Mouse (Mus musculus): Measurements from ENCODE around the gene Ccdc84. TPM values are rescaled to one million over a fixed set of nuclear protein-coding genes. Genes with fewer than 3 reads are reported as not detected.
A peak's percentile ranks its signal among the peaks of the same experiment; 100 is the strongest.

Gene Ccdc84
- polyA plus RNA-seq, 1 experiment from 2014 or later: 36.7 TPM

GRCm38 (mm10) chr9:44405011-44405410 lies 13.4 kb downstream of the Ccdc84 start:
- Histone ChIP-seq H3K9me3 (replicated peaks) (no peaks in the 10 kb centered on the region), H3K4me3 (no peak overlapping the region), H3K27ac (no peak overlapping the region), H3K36me3 (peaks cover 62% of the 10 kb centered on the region), H3K27me3 (no peaks in the 10 kb centered on the region), H3K4me1 (peaks cover 16% of the 10 kb centered on the region), H3K4me2 (replicated peaks) (no peak overlapping the region), H3K9ac (no peak overlapping the region)
- 79% methylated on average over 3 of the region's 3 CpGs for WGBS
- no peak for ATAC-seq (ENCODE audit: low FRiP score)

GRCm38 (mm10) chr9:44401081-44401480 lies 17.3 kb downstream of the Ccdc84 start:
- Histone ChIP-seq H3K36me3 (peaks cover 59% of the 10 kb centered on the region), H3K4me2 (replicated peaks) (no peak overlapping the region), H3K4me1 (peaks cover 37% of the 10 kb centered on the region), H3K4me3 (no peak overlapping the region), H3K9me3 (replicated peaks) (no peaks in the 10 kb centered on the region), H3K27me3 (no peaks in the 10 kb centered on the region), H3K27ac (no peak overlapping the region), H3K9ac (no peak overlapping the region)
- 78% methylated on average over 4 of the region's 4 CpGs for WGBS
- ATAC-seq (ENCODE audit: low FRiP score): no peak

GRCm38 (mm10) chr9:44399795-44400114 lies 18.6 kb downstream of the Ccdc84 start:
- 91% methylated on average over 6 of the region's 6 CpGs for WGBS
- no peak for ATAC-seq (ENCODE audit: low FRiP score)
- peaks cover 54% of the 10 kb centered on the region for H3K36me3 ChIP-seq
- H3K9me3 ChIP-seq (replicated peaks): no peaks in the 10 kb centered on the region
- no peak overlapping the region for H3K27ac ChIP-seq
- H3K4me2 ChIP-seq (replicated peaks): peak overlapping the region; percentile 95; the same call in 1 of the 2 replicates
- H3K9ac ChIP-seq: peak overlapping the region; percentile 38; the same call in 1 of the 2 replicates
- no peaks in the 10 kb centered on the region for H3K27me3 ChIP-seq
- H3K4me1 ChIP-seq: peaks cover 30% of the 10 kb centered on the region
- H3K4me3 ChIP-seq: no peak overlapping the region

GRCm38 (mm10) chr9:44399114-44399794 lies 19.1 kb downstream of the Ccdc84 start:
- peak overlapping the region; percentile 38 for H3K9ac ChIP-seq
- H3K27me3 ChIP-seq: no peaks in the 10 kb centered on the region
- H3K4me1 ChIP-seq: peaks cover 30% of the 10 kb centered on the region
- no peaks in the 10 kb centered on the region for H3K9me3 ChIP-seq (replicated peaks)
- peak overlapping the region; percentile 95 for H3K4me2 ChIP-seq (replicated peaks)
- 84% methylated on average over 13 of the region's 13 CpGs for WGBS
- H3K27ac ChIP-seq: no peak overlapping the region
- H3K36me3 ChIP-seq: peaks cover 49% of the 10 kb centered on the region
- no peak overlapping the region for H3K4me3 ChIP-seq
- ATAC-seq (ENCODE audit: low FRiP score): no peak

- Histone ChIP-seq H3K4me1 (peaks cover 30% of the 10 kb centered on the region), H3K36me3 (peaks cover 42% of the 10 kb centered on the region)
Measured at GRCm38 (mm10) chr9:44398551-44398950, 19.8 kb downstream of the Ccdc84 start.

GRCm38 (mm10) chr9:44398087-44398486 lies 20.3 kb downstream of the Ccdc84 start:
- Histone ChIP-seq H3K27me3 (no peaks in the 10 kb centered on the region), H3K4me3 (peak overlapping the region; percentile 78), H3K36me3 (peaks cover 37% of the 10 kb centered on the region), H3K4me1 (peaks cover 30% of the 10 kb centered on the region), H3K27ac (peak overlapping the region; percentile 91), H3K4me2 (replicated peaks) (peak overlapping the region; percentile 95), H3K9ac (peak overlapping the region; percentile 90), H3K9me3 (replicated peaks) (no peaks in the 10 kb centered on the region)
- no peak for ATAC-seq (ENCODE audit: low FRiP score)
- 20% methylated on average over 4 of the region's 4 CpGs for WGBS

More at GRCm38 (mm10) chr9:44398551-44398950, 19.8 kb downstream of the Ccdc84 start:
- WGBS: 76% methylated on average over 9 of the region's 9 CpGs
- H3K9me3 ChIP-seq (replicated peaks): no peaks in the 10 kb centered on the region
- H3K9ac ChIP-seq: peak overlapping the region; percentile 90
- peak overlapping the region; percentile 78 for H3K4me3 ChIP-seq
- no peak for ATAC-seq (ENCODE audit: low FRiP score)
- no peaks in the 10 kb centered on the region for H3K27me3 ChIP-seq
- H3K27ac ChIP-seq: peak overlapping the region; percentile 91
- peak overlapping the region; percentile 95 for H3K4me2 ChIP-seq (replicated peaks)

GRCm38 (mm10) chr9:44396684-44397411 lies 21.5 kb downstream of the Ccdc84 start, which contains the start of gene Slc37a4:
Gene Slc37a4, plus strand, starts transcription at chr9:44396852.
- Histone ChIP-seq H3K4me3 (peak within 1 kb of the TSS; percentile 78), H3K9ac (peak within 1 kb of the TSS; percentile 90), H3K27me3 (no peaks in the 10 kb centered on the region), H3K9me3 (replicated peaks) (no peaks in the 10 kb centered on the region), H3K4me2 (replicated peaks) (peak within 1 kb of the TSS; percentile 95), H3K36me3 (peaks cover 31% of the 10 kb centered on the region), H3K27ac (peak within 1 kb of the TSS; percentile 91), H3K4me1 (peaks cover 30% of the 10 kb centered on the region)
- ATAC-seq (ENCODE audit: low FRiP score): peak; percentile 98
- WGBS: under 1% methylated on average over 43 of the region's 43 CpGs

- no peak for ATAC-seq (ENCODE audit: low FRiP score)
- no peak overlapping the region for H3K27ac ChIP-seq
- H3K4me1 ChIP-seq: peaks cover 3% of the 10 kb centered on the region; the same call in 1 of the 2 replicates
- H3K4me3 ChIP-seq: no peak overlapping the region
- no peaks in the 10 kb centered on the region for H3K27me3 ChIP-seq
- no peak overlapping the region for H3K9ac ChIP-seq
- WGBS: 43% methylated on average over 4 of the region's 4 CpGs
- no peak overlapping the region for H3K4me2 ChIP-seq (replicated peaks)
- H3K9me3 ChIP-seq (replicated peaks): no peaks in the 10 kb centered on the region
- H3K36me3 ChIP-seq: peaks cover 56% of the 10 kb centered on the region
Measured at GRCm38 (mm10) chr9:44391466-44391865, 26.9 kb downstream of the Ccdc84 start.

- no peaks in the 10 kb centered on the region for H3K4me1 ChIP-seq
- peaks cover 78% of the 10 kb centered on the region for H3K36me3 ChIP-seq
- ATAC-seq (ENCODE audit: low FRiP score): no peak
- H3K9me3 ChIP-seq (replicated peaks): no peaks in the 10 kb centered on the region
- no peaks in the 10 kb centered on the region for H3K27me3 ChIP-seq
- 65% methylated on average over 8 of the region's 8 CpGs for WGBS
- H3K4me2 ChIP-seq (replicated peaks): no peak overlapping the region
- H3K9ac ChIP-seq: no peak overlapping the region
- no peak overlapping the region for H3K4me3 ChIP-seq
- no peak overlapping the region for H3K27ac ChIP-seq
Measured at GRCm38 (mm10) chr9:44389273-44389672, 29.1 kb downstream of the Ccdc84 start.

- Histone ChIP-seq H3K36me3 (peaks cover 97% of the 10 kb centered on the region), H3K9ac (no peak overlapping the region), H3K4me2 (replicated peaks) (no peak overlapping the region), H3K4me3 (no peak overlapping the region), H3K9me3 (replicated peaks) (no peaks in the 10 kb centered on the region), H3K27me3 (no peaks in the 10 kb centered on the region), H3K27ac (no peak overlapping the region), H3K4me1 (no peaks in the 10 kb centered on the region)
- ATAC-seq (ENCODE audit: low FRiP score): no peak
- WGBS: 79% methylated on average over 3 of the region's 3 CpGs
Measured at GRCm38 (mm10) chr9:44387221-44387620, 31.1 kb downstream of the Ccdc84 start.

- H3K9me3 ChIP-seq (replicated peaks): no peaks in the 10 kb centered on the region
- H3K9ac ChIP-seq: no peak overlapping the region
- ATAC-seq (ENCODE audit: low FRiP score): no peak
- H3K27me3 ChIP-seq: no peaks in the 10 kb centered on the region
- 91% methylated on average over 13 of the region's 13 CpGs for WGBS
- H3K27ac ChIP-seq: no peak overlapping the region
- no peak overlapping the region for H3K4me2 ChIP-seq (replicated peaks)
- H3K36me3 ChIP-seq: peaks cover 88% of the 10 kb centered on the region
- no peak overlapping the region for H3K4me3 ChIP-seq
- H3K4me1 ChIP-seq: peaks cover 14% of the 10 kb centered on the region
Measured at GRCm38 (mm10) chr9:44384596-44384995, 33.8 kb downstream of the Ccdc84 start.

- Histone ChIP-seq H3K4me3 (peak overlapping the region; percentile 83), H3K9me3 (replicated peaks) (no peaks in the 10 kb centered on the region), H3K27ac (peak overlapping the region; percentile 81), H3K27me3 (no peaks in the 10 kb centered on the region), H3K36me3 (peaks cover 41% of the 10 kb centered on the region), H3K4me2 (replicated peaks) (peak overlapping the region; percentile 97), H3K4me1 (peaks cover 19% of the 10 kb centered on the region), H3K9ac (peak overlapping the region; percentile 94)
- 11% methylated on average over 15 of the region's 15 CpGs for WGBS
- ATAC-seq (ENCODE audit: low FRiP score): peak; percentile 30; the same call in 1 of the 2 replicates
Measured at GRCm38 (mm10) chr9:44379862-44380261, 38.5 kb downstream of the Ccdc84 start.

Measured in hindbrain, embryonic 12.5 days (tissue).